8 mouse cellular contexts compared by ENCODE assay signal in the genomic region with DNA sequence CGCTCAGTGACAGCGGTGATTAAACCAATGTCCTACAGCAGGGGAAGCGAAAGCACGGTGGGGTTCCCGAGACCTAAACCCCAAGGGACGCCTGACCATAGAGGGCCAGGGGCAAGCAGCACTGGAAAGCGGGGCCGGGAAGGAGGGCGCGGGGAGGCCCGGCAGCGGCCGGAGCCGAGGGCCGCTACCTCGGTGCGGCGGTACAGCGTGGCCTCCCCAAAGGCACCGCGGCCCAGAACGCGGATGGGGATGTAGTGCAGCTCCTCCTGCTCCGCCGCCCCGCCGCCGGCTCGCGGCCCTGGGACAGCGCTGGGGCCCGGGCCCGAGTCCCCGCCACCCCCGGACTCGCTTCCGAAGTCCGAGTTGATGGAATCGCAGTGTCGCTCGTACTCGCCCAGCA. TPM values are rescaled to one million over a fixed set of nuclear protein-coding genes. Genes with fewer than 3 reads are reported as not detected.
DNase-seq lines count a peak whose midpoint lies in the region; ATAC-seq lines count a peak whose summit lies in the region.

No protein-coding gene starts in this region.

- no peaks in the 10 kb centered on the region for H3K27me3 ChIP-seq in hindbrain, embryonic 16.5 days (replicated peaks; ENCODE audit: control insufficient read depth, insufficient read depth, low read length)
- no peaks in the 10 kb centered on the region for H3K27me3 ChIP-seq in midbrain, embryonic 14.5 days (ENCODE audit: control insufficient read depth, insufficient read depth, low read length)

- peaks cover 10% of the 10 kb centered on the region for H3K4me1 ChIP-seq in hindbrain, embryonic 16.5 days (ENCODE audit: control insufficient read depth, insufficient read depth, low read depth, low read length)
- peaks cover 7% of the 10 kb centered on the region; the same call in 1 of the 2 replicates for H3K4me1 ChIP-seq in midbrain, embryonic 14.5 days (ENCODE audit: control insufficient read depth, insufficient read depth, low read length)

- under 1% methylated on average over 31 of the region's 42 CpGs for WGBS in hindbrain, embryonic 16.5 days
- WGBS in midbrain, embryonic 14.5 days: under 1% methylated on average over 38 of the region's 42 CpGs

- peak overlapping the region; percentile 97 for H3K9ac ChIP-seq in hindbrain, embryonic 16.5 days (ENCODE audit: low read depth, low read length)
- peak overlapping the region; percentile 97 for H3K9ac ChIP-seq in midbrain, embryonic 14.5 days (replicated peaks; ENCODE audit: low read length)

- H3K4me3 ChIP-seq in hindbrain, embryonic 16.5 days (ENCODE audit: low read length): peak overlapping the region; percentile 93
- peak overlapping the region; percentile 98 for H3K4me3 ChIP-seq in midbrain, embryonic 14.5 days (replicated peaks; ENCODE audit: low read depth, low read length)

- peak; percentile 68 for ATAC-seq in hindbrain, embryonic 16.5 days
- ATAC-seq in midbrain, embryonic 14.5 days (ENCODE audit: low FRiP score, low TSS enrichment): peak; percentile 64

- peaks cover 14% of the 10 kb centered on the region for H3K36me3 ChIP-seq in hindbrain, embryonic 16.5 days (ENCODE audit: control insufficient read depth, insufficient read depth, low read length)
- peaks cover 29% of the 10 kb centered on the region for H3K36me3 ChIP-seq in midbrain, embryonic 14.5 days (ENCODE audit: control insufficient read depth, insufficient read depth, low read length)

- H3K9me3 ChIP-seq in hindbrain, embryonic 16.5 days (ENCODE audit: control insufficient read depth, low read length): no peaks in the 10 kb centered on the region
- no peaks in the 10 kb centered on the region for H3K9me3 ChIP-seq in midbrain, embryonic 14.5 days (ENCODE audit: control insufficient read depth, low read length)

- DNase-seq in adrenal gland, postnatal 25 days: peak; percentile 54
- DNase-seq in adrenal gland, adult (ENCODE audit: inconsistent age in 2 of 2, low spot score in 1 of 2): no peak
- peak; percentile 3 for DNase-seq in ovary, adult 18-20 months (ENCODE audit: low spot score)
- DNase-seq in ovary, postnatal 14 days (ENCODE audit: low spot score): no peak
- no peak for DNase-seq in midbrain, embryonic 14.5 days
- no peak for DNase-seq in right cerebral cortex, postnatal 25 days
- DNase-seq in frontal cortex, adult 2 months (ENCODE audit: extremely low spot score in 1 of 2, low spot score in 1 of 2): no peak

- peak overlapping the region; percentile 87 for H3K27ac ChIP-seq in hindbrain, embryonic 16.5 days (ENCODE audit: low read depth, low read length)
- H3K27ac ChIP-seq in midbrain, embryonic 14.5 days (replicated peaks; ENCODE audit: low read depth, low read length): peak overlapping the region; percentile 82

- peak overlapping the region; percentile 88 for H3K4me2 ChIP-seq in hindbrain, embryonic 16.5 days (ENCODE audit: low read length)
- H3K4me2 ChIP-seq in midbrain, embryonic 14.5 days (ENCODE audit: low read length): peak overlapping the region; percentile 75

RNA-seq across cellular contexts. Expression of gene Nek9, which starts 0.3 kb away (rescaled TPM):
- 75.7 and 94.0 TPM in 2 replicates for total RNA-seq in adrenal gland, postnatal 25 days (2021)
- polyA plus RNA-seq in hindbrain, embryonic 16.5 days (2015; fragmentation: Nextera tagmentation; extraction: Ambion mirVana): 9.9 and 13.7 TPM in 2 replicates
- polyA plus RNA-seq in midbrain, embryonic 14.5 days (2014; fragmentation: Nextera tagmentation; extraction: Ambion mirVana): 8.0 and 10.3 TPM in 2 replicates
- 33.9 and 38.0 TPM in 2 replicates for polyA plus RNA-seq in frontal cortex, adult 2 months (2012; rRNA removed)

RNA-seq across cellular contexts. Expression of gene Tmed10, which starts 35.8 kb away (rescaled TPM):
- 287 and 302 TPM in 2 replicates for total RNA-seq in adrenal gland, postnatal 25 days (2021)
- 208 and 213 TPM in 2 replicates for polyA plus RNA-seq in hindbrain, embryonic 16.5 days (2015; fragmentation: Nextera tagmentation; extraction: Ambion mirVana)
- polyA plus RNA-seq in midbrain, embryonic 14.5 days (2014; fragmentation: Nextera tagmentation; extraction: Ambion mirVana): 192 and 228 TPM in 2 replicates
- 128 and 136 TPM in 2 replicates for polyA plus RNA-seq in frontal cortex, adult 2 months (2012; rRNA removed)

RNA-seq across cellular contexts. Expression of gene Zc2hc1c, which starts 50.4 kb away (rescaled TPM):
- 1.8 and 1.9 TPM in 2 replicates for total RNA-seq in adrenal gland, postnatal 25 days (2021)
- polyA plus RNA-seq in hindbrain, embryonic 16.5 days (2015; fragmentation: Nextera tagmentation; extraction: Ambion mirVana): 1.7 and 1.8 TPM in 2 replicates
- 1.1 and 1.6 TPM in 2 replicates for polyA plus RNA-seq in midbrain, embryonic 14.5 days (2014; fragmentation: Nextera tagmentation; extraction: Ambion mirVana)
- 0.92 and 0.94 TPM in 2 replicates for polyA plus RNA-seq in frontal cortex, adult 2 months (2012; rRNA removed)

RNA-seq across cellular contexts. Expression of gene Acyp1, which starts 50.6 kb away (rescaled TPM):
- total RNA-seq in adrenal gland, postnatal 25 days (2021): 30.2 and 42.2 TPM in 2 replicates
- 47.1 and 58.4 TPM in 2 replicates for polyA plus RNA-seq in hindbrain, embryonic 16.5 days (2015; fragmentation: Nextera tagmentation; extraction: Ambion mirVana)
- 56.5 and 63.7 TPM in 2 replicates for polyA plus RNA-seq in midbrain, embryonic 14.5 days (2014; fragmentation: Nextera tagmentation; extraction: Ambion mirVana)
- polyA plus RNA-seq in frontal cortex, adult 2 months (2012; rRNA removed): 35.6 and 44.0 TPM in 2 replicates

Comparison
In these comparisons a context has a peak if more than half of its experiments do, and no peak if none do; other contexts are left out.
1. DNase-seq: peak in adrenal gland, postnatal 25 days (single experiment) and ovary, adult 18-20 months (single experiment); none in adrenal gland, adult (0 of 2), ovary, postnatal 14 days (single experiment), midbrain, embryonic 14.5 days (single experiment), right cerebral cortex, postnatal 25 days (single experiment) and frontal cortex, adult 2 months (0 of 2).